Mouse (Mus musculus) olfactory bulb, adult 2 months (tissue): ENCODE results near the gene Ola1.

Source experiments
- CTCF ChIP-seq: fragments of 200-500 bp; IDR thresholded peaks from 2 replicates; pipeline ENCODE4 v1.5.1; 2012; ENCODE audit warnings: low read depth, mild to moderate bottlenecking, low read length, moderate library complexity; ENCODE audit not compliant: insufficient read depth
- POLR2A ChIP-seq: fragments of 200-500 bp; IDR thresholded peaks from 2 replicates; pipeline ENCODE4 v1.6.1; 2012; ENCODE audit warnings: mild to moderate bottlenecking, low read depth, low read length, moderate library complexity; ENCODE audit not compliant: insufficient read depth

DNA sequence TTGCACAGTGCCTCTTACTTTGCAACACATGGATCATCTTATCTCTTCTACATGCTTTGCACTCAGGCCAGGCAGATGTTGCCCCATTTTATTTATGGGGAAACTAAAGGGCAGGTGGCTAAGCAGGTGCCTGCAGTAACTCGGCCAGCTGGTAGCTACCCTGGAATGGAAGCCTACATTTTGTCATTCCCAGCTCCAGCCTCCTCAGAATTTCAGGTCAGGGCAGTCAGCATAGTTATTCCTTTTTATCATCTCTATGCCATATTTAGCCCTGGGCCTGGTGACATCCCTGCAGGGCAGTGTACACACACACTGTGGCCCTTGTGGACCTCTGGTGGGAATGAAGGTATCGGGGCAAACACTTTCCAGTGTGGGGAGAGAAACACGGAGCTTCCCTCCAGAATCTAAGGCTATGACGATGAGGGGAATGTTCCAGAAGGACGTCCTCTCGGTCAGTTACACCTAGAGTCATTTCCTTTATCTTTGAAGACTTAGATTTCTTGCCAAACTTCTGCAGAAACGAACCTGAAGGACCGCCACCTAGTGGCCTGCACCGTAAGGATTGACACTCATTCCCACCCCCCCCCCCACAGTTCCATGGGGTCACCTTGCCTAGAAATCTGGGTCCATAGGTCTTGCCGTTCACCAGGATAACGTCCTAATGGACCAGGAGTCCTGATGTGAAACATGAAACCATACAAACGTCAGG, 159.0 kb downstream of the Ola1 start:
- no peak for TF ChIP-seq CTCF
- TF ChIP-seq POLR2A = no peak
